Mouse (Mus musculus): ENCODE data around the gene Bcor.

Gene Bcor

GRCm38 (mm10) chrX:12087511-12088300 lies 72.4 kb downstream of the Bcor start:
- peak in 1 of 2 experiments; percentile 34 for DNase-seq (ENCODE audit: low read depth in 1 of 2, low spot score in 2 of 2)

- peak in 1 of 2 experiments; percentile 44 for DNase-seq (ENCODE audit: low read depth in 1 of 2, low spot score in 2 of 2)
These were observed 73.3 kb downstream of the Bcor start for GRCm38 (mm10) chrX:12086674-12087510.

- no peak for DNase-seq (ENCODE audit: low read depth in 1 of 2, low spot score in 2 of 2)
These were observed 74.2 kb downstream of the Bcor start for GRCm38 (mm10) chrX:12085949-12086348.

GRCm38 (mm10) chrX:12085290-12085689 lies 74.9 kb downstream of the Bcor start:
- DNase-seq (ENCODE audit: low read depth in 1 of 2, low spot score in 2 of 2) = no peak

GRCm38 (mm10) chrX:12084698-12085097 lies 75.5 kb downstream of the Bcor start:
- no peak for DNase-seq (ENCODE audit: low read depth in 1 of 2, low spot score in 2 of 2)

GRCm38 (mm10) chrX:12083631-12084030 lies 76.5 kb downstream of the Bcor start:
- no peak for DNase-seq (ENCODE audit: low read depth in 1 of 2, low spot score in 2 of 2)

GRCm38 (mm10) chrX:12082736-12083135 lies 77.4 kb downstream of the Bcor start:
- DNase-seq (ENCODE audit: low read depth in 1 of 2, low spot score in 2 of 2) = no peak

- no peak for DNase-seq (ENCODE audit: low read depth in 1 of 2, low spot score in 2 of 2)
These were observed 78.0 kb downstream of the Bcor start for GRCm38 (mm10) chrX:12082184-12082583.

GRCm38 (mm10) chrX:12081741-12082155 lies 78.4 kb downstream of the Bcor start:
- DNase-seq (ENCODE audit: low read depth in 1 of 2, low spot score in 2 of 2) = no peak

- DNase-seq (ENCODE audit: low read depth in 1 of 2, low spot score in 2 of 2) = peak in 1 of 2 experiments; percentile 33
These were observed 79.0 kb downstream of the Bcor start for GRCm38 (mm10) chrX:12080904-12081740.

- DNase-seq (ENCODE audit: low read depth in 1 of 2, low spot score in 2 of 2) = no peak
These were observed 79.9 kb downstream of the Bcor start for GRCm38 (mm10) chrX:12080095-12080903.

- no peak for DNase-seq (ENCODE audit: low read depth in 1 of 2, low spot score in 2 of 2)
These were observed 80.7 kb downstream of the Bcor start for GRCm38 (mm10) chrX:12079309-12080094.

GRCm38 (mm10) chrX:12079059-12079308 lies 81.2 kb downstream of the Bcor start:
- DNase-seq (ENCODE audit: low read depth in 1 of 2, low spot score in 2 of 2) = no peak

GRCm38 (mm10) chrX:12078195-12079058 lies 81.7 kb downstream of the Bcor start:
- peak in 1 of 2 experiments; percentile 28 for DNase-seq (ENCODE audit: low read depth in 1 of 2, low spot score in 2 of 2)

GRCm38 (mm10) chrX:12077601-12077980 lies 82.6 kb downstream of the Bcor start:
- DNase-seq (ENCODE audit: low read depth in 1 of 2, low spot score in 2 of 2) = no peak

- DNase-seq (ENCODE audit: low read depth in 1 of 2, low spot score in 2 of 2) = no peak
These were observed 83.2 kb downstream of the Bcor start for GRCm38 (mm10) chrX:12076763-12077600.

GRCm38 (mm10) chrX:12072721-12073120 lies 87.4 kb downstream of the Bcor start:
- no peak for DNase-seq (ENCODE audit: low read depth in 1 of 2, low spot score in 2 of 2)
